Mouse (Mus musculus) right cerebral cortex, adult 18-20 months (tissue): ENCODE measurements at regions not wholly inside any gene's neighbourhood (a gene's known extent, or its start where the extent isn't known, plus 50 kb on each side); places are given as distances from the start of the nearest gene placed in this dataset.
A peak's percentile ranks its signal among the peaks of the same experiment; 100 is the strongest.

Experiments used
- DNase-seq: peaks from one replicate; pipeline ENCODE4 v3.0.0; 2022; ENCODE audit warnings: mixed read lengths

DNA sequence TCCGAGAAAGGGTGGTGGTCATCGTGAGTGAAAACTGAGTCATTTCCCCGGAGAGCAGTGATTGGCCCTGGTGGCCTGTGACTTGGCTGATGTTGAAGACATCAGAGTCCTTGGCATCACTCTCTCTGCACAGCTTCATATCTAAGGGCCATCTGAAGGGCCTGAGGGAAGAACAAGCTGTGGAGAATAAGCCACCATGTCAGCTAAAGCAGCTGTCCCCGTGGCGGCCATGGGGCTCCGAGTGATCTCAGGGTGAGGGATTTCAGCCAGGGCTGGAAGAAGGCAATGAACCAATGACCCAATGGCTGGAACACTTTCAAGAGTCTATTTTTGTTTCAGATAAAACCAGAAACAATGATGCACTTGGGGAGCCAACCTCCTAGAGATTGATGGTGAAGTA, 62.2 kb downstream of the Ttc32 start:
- DNase-seq: no peak

DNA sequence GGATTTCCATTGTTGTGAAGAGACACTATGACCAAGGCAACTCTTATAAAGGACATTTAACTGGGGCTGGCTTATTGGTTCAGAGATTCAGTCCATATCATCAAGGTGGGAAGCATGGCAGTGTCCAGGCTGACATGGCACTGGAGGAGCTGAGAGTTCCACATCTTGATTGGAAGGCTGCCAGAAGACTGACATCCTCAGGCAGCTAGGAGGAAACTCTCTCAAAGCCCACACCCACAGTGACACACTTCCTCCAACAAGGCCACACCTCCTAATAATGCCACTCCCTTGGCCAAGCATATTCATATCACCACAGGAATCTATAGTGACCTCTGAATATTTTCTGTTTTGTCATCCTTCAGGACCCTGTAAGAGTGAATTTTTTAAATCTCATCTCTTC, 65.3 kb downstream of the Ttc32 start:
- DNase-seq: no peak

DNA sequence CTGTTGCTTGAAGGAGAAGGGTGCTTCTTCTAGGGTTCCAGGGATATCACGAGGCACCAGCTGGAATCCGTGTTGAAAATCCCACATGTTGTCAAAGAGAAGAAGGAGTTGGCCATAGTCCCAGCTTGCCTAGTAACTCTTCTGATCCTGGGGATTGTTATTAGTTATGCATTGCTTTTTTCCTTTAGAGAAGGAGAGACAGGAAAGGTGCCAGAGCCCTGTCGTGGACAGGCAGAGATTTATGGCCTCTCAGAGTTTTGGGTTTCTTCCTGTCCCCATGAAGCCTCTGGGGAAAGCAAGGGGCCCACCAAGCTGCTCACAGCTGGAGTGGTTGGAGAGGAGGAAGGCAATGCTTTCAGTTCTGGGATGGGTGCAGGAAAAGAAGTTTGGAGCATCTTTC, 76.6 kb downstream of the Ttc32 start:
- DNase-seq: no peak

DNA sequence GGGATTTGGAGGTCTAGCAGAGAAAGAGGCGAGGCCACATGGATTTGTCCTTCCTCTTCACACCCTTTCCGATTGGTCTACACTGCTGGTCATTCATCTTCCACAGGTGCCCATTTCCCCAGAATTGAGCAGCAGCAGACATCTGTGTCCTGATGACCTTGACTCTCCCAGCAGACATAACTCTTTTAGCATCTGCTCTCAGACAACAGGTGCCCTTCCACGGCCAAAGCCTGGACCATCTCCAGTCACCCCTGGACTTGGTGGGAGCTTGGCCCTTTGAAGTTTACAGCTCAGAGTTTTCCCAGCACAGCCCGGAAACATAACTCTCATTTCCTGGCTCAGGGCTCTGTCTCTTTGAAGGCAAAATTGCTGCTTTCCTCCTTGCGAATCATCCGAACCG, 80.0 kb downstream of the Ttc32 start:
- no peak for DNase-seq

DNA sequence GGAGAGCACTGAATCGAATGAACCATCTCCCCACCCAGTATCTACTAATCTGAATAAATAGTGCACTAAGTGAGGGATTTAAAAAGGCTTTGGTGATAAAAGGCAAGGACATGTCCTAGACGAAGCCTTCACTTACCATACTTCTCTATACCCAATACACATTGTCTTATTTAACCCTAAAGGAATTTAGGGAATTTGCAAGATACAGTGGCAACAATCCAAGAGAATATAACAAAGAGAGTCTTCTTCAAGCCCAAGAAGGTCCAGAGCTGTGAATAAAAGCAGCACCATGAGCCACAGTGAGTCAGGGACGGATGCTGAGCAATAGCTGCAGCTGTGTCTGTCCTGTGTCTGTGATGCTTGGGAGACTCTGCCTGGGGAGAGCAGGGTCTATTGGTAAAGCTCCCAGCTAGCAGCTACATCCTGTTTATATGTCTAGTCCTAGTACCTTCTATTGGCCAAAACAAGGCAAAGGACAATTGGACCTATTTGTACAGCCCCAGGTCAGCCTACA, 82.4 kb downstream of the Ttc32 start:
- no peak for DNase-seq

DNA sequence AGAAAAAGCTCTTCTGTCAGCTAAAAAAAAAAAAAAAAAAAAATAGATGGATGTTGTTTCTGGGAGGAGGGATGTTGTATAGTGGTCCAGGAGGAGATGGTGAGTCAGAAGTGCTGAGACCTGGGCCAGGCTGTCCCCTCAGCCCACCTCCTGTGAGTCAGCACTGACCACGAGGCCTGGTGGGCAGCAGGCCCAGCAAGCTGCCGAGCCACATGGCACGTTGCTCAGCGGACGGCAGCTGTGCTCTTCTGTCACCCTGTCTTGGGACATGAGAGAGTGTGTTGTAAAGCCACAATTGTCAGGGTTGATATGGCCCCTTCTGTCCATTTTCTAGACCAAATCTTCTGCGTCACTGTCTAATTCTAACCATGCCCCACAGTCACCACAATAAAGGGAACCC, 83.9 kb downstream of the Ttc32 start:
- DNase-seq: peak; percentile 30

DNA sequence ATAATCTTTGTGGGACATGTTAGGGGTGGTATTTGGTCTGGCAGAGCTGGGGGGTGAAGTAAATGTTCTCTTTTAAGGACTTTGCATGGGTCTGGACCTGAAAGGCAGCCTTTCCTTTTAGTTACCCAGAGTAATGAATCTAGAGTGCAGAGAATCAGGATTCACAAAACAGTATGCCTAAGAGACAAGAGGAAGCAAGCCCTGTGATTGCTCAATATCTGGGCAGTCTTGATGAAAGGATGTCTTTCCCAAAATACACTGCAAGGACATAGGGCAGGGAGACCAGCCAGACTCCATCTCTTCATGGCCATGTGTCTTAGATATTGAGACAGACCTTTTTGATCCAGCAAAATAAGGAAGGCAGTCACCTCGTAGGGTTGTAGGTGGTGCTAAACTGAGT, 84.3 kb downstream of the Ttc32 start:
- no peak for DNase-seq

DNA sequence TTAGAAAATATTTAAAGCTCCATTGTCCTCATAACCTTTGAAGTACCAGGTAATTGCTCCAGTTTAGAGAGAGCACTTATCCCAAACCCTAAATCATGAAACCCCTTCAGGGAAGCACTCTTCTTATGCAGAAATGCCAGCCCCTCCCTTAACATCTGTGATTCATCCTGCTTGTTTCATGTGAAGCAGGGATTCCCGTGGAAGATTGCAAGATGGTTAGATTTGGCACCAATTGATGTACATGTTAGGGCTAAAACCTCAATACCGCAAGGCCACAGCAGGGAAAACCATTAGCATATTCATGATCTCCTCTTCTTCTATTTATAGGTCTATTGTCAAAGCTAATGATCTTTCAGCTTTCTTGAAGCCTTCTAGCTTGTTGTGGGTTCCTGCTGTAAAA, 88.8 kb downstream of the Ttc32 start:
- DNase-seq: no peak

DNA sequence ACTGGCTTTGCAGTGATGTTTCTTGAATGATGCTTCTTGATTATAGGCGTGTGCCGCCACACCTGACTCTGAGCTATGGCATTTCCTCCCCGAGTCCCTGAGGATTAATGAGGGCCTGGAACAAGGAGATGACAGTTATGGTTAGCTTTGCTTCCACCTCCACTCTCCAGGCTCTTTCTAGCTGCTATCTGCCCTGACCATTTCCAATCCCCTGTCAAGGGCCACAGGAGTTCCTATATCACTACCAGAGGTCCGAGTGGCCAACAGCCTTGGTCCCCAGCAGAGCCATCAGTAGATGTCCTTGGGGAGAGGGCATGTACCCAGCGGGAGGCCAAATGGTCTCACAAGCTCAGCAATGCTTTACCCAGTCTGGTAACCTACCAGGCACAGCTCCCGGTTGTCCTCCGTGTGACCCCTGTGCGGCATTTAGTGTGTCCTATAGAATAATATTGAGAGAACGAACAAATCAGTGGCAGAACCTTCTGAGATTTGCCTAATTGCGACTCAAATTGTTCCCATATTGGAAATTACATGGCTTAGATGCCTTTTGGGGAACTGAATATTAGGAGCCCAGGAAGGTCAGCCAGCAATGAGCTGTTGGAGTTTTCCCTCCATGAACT, 98.2 kb downstream of the Ttc32 start:
- DNase-seq: no peak

DNA sequence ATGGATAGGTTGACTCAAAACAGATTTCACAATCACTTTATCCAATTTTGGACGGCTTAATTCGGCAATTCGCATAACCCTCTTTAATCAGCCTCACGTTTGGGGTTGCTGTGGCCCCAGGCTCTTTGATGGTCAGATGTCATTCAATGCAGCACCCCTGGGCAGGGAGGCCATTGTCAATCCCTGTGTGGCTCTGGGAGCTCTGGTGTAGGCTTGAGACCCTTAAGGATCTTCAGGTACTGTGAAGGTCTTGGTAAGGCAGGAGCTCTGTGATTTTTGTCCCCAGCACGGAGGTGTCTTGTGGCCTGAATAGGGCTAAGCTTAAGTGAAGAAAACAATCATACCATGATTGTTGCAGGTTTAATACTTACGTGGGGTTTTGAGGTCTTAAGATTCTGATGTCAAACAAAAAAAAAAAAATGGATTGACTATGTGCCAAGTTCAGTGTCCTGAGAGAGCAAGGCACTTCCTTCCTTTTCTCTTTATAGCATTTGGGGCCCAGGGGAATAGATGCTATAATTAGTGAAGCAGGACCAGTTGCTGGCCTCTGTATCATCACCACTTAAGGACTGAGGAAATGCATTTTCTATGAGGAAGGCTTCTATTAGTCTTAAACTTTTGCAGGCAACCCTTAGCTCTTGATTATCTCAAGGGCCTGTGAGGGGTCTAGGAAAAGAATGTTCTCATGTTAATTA, 98.9 kb downstream of the Ttc32 start:
- no peak for DNase-seq

DNA sequence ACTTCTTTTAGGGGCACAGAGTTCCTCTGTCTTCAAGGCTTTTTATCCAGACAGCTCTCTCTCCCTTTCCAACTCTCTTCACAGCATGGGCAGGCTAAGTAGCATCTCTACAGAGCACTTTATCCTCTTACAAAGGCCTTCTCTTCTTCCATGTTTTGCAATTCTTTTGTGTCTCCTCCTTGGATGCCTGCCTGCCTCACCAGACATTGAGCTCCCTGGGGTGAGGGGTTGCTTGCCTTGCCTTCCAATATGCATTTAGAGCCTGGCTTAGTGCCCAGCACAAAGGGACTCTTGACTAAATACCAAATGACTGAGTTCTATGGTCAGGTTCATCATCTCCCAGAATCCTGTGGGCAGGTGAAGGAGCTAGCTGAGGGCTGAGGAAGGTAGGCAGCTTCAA, 102.8 kb downstream of the Ttc32 start:
- no peak for DNase-seq

DNA sequence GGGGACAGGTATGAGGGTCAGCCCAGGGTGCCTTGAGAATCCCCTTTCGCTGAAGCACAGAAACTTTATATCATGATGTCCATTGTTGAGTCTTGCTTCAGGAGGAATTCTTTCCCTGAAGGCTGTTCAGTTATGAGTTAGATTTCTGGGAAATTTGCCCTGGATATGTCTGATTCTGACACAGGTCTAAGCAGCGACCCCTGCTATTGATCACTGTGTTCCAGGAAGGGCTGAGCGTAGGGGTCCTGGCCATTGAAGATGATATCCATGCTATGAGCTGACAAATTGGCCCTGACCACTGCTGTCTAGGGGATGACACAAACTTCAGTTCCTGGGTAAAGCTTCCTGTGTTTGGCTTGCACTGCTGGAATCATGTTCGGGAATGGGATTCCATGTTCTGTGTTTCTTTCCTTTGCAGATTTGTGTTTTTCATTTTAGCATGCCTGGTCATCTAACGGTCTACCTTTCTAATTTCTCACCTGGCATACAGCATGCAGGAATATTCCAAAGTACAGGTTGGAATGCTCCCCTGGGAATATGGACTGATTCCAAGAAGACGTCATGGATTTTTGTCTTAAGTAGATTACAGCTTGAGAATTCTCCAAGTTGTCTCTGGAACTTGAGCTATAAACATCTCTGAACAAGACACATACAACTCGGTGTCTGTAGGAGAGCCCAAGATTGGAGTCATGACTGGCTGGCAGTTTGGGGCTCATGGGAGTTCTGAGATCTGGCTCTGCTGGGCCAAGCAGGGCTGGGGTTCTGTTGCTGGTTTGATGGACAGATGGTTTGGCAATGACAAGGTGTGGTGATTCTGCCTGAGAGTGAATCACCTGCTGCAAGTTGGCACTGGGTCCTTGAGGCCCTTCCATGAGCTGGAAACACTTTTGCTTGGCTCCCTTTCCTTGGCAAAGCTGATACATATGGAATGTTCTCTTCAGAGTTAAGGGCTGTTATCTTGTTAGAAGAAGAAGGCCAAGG, 104.4 kb downstream of the Ttc32 start:
- no peak for DNase-seq

DNA sequence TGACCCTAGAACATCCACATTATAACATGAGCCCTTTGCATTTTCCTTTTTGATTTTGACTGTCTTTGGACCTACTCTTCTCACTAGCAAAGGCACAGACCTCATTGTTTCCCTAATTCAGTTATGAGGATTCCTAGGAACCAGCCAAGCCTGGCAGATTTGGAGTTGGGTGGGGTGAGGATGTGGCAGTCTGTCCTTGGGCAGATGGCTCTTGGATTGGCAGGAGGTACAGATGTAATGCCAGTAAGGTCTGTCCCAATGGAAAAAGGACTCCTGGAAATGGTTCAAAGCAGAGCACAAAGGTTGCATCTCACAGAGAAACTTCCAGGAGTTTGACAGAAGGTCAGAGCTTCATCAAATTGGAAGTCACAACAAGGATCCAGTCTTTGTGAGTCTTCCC, 121.2 kb downstream of the Ttc32 start:
- no peak for DNase-seq

DNA sequence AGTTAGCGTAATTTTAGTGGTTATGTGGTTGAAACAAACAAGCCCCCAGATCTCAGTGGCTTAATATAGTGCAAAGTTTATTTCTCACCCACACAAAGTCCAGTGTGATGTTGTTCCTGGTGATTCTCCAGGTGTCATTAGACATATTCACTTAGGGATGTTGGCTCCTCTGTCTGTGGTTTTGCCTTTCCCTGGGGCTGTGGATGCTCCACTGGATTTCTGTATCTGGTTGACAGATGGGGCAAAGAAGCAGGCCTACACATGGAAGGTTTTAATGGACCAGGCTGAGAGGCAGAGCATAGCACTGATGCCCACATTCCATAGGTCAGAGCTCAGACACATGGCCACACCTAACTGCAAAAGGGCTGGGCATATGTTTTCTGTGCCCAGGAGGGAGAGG, 121.6 kb downstream of the Ttc32 start:
- no peak for DNase-seq

DNA sequence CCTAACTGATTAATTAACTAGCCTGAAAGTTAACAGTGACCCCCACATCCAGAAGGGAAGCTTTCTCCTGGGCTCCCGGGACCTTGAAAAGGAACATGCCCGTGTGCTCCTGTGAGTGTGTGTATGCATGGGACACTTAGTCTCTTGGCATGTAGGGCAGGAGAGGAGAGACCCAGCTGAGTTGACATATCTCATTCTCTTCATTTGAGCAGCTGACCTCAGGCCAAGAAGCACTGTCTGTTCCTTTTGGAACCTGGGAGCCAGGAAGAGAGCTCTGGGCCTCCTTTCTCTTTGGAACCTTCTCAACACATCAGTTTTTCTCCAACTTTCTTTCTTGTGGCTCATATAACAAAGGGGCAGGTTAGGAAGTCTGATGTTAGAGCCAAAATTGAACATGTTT, 124.7 kb downstream of the Ttc32 start:
- DNase-seq: no peak

DNA sequence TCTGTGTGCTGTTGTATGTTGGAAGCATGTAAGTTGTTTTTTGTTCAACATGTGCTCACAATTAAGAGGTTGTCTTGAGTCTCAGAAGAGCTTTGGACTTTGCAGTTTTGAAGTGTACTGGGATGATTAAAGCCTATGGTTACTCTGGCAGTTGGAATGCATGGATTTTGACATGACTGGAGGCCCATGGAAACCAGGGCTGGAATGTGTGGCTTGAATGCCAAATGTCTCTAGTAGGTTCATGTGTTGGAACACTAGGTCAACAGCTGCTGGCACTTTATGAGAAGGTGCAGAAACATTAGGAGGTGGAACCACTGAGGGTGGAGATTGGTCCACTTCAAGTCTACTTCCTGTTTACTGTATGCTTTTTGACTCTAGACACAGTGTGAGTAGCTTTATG, 127.0 kb downstream of the Ttc32 start:
- no peak for DNase-seq

DNA sequence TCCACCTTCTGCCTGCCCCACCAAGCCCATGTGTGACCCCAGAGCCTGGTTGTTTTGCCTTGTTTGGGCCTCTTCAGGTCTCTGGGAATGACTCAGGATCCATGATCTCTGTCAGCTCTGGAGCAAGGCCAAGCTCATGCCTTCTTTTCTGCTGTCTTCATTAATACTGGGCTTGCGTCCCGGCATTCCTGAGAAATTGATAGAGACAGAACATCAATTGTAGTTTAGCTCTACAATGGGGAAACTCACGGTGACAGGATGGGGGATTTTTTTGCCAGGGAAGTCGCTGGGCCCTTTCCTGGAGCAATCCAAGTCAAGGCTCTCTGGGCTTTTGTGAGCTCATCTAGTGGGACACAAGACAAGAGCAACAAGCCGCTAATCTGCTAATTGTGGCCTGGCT, 129.0 kb downstream of the Ttc32 start:
- no peak for DNase-seq

DNA sequence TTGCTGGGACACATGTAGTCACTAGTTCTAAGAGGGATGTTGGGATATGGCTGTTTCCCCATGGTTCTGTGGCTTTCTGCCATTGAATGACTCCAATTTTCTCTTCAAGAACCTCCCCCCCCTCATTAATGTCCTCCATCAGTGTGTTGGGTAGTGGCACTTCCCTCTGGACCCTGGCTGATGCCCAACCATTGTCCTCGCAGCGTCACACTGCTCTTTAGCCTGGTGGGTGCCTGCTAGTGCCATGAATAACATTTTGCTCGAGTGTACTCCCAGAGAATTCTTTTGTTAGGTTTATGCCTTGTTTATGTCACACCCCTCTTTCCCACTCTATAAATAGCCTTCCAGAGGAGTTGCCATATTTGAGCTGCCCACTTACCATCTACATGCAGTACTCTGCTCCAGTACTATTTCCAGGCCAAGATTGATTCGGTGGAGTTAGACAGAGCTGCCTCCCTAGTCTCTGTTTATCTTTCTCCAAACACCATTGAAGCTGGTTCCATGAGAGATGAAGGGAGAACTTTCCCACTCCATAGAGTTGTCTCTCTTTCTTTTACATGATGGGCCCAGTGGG, 135.7 kb downstream of the Ttc32 start:
- DNase-seq: no peak

DNA sequence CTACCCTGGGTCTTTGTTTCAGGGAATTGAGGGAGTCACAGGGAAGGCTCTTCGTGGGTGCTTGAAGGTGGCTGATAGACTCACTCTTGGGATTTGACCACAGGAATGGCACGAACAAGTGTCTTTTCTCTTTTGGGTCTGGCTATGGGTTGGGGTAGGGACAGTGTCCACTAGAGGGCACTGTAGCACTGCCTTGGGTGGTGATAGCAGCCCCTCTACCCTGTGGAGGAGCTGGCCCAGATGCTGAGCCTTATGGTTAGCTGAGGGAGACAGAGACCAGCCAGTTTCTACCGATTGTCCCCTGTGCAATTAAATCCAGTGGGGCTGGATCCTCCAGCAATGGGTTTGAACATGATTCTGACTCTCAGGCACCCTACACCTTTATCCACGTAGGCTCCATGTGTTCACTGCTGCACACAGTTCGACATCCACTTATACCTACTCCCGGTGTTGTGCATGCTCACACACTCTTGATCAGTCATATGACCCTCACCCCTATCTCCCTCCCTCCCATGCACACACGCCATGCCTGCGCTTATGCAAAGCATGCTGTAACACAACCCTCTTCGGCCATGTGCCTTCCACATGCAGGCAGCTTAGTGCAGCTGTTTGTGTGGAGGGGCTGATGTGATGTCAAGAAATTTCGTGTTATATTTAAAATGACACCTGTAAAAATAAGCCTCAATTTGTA, 136.6 kb downstream of the Ttc32 start:
- DNase-seq: no peak

DNA sequence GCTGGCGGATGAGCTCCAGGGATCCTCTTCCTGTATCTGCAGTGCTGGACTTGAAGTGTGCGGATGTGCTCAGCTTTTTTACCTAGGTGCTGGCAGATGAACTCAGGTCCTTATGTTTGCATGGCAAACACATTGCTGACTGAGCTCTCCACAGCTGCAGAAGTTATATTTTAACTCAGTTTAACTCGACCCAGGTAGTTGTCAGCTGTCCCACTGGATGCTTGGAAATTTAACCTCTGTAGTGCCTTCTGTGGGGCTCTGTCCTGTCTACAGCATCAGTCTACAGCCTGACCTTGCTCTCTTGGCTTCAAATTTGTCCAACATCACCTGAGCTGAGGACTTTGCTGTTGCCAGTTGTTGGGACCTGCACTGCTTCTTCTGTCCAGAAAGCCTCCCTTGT, 139.2 kb downstream of the Ttc32 start:
- DNase-seq: no peak

DNA sequence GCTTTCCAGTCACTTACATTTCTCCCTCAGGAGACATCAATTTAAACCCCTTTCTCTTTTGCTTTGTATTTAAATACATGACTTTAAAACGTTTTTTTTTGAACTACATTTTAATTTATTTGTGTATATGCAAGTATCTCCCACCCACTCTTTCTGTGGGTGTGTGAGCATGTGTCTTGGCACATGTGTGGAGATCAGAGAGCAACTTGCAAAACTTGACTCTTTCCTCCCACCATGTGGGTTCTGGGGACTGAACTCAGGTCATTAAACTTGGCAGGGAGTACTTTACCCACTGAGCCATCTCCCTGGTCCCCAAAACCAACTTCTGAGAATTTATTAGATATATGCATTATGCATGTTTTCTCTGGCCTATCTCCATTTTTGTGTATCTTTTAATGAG, 143.9 kb downstream of the Ttc32 start:
- DNase-seq: no peak

DNA sequence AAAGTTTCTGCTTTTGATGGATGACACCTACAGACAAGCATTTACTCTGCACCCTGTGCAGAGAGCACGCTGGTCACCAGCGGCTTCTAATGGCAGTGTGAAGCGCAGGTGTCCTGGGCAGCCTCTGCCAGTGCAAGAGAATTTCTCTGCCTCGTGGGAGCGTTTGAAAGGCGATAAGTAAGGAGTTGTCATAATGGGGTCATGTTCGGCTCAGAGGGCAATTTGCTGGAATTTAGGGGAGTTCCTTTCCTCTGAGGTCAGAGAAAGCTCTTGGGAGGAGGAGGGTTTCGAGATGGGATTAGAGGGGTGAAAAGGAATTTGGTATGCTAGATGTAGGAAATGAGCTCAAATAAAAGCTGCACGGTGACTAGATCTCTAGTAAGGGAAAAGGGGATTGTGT, 144.5 kb downstream of the Ttc32 start:
- no peak for DNase-seq

DNA sequence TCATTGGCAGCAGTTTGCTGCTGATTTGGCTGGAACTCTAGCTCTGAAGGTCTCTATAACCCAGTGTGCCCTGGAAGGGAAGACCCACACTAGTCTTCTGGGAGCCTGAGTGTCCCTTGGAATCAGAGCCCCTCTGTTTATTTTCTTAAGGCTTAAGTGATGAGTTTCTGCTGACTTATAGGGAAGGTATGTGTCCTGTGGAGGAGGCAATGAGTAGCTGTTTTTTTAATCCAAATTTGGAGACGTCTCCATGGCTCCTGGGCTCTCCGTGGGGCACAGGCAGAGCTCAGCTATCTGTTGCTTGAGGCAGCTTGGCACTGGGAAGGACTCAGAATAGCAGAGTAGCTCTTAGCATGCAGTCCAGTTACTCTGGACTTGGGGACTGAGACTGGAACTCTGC, 146.4 kb downstream of the Ttc32 start:
- DNase-seq: no peak
